ENCODE assay signal across 12 mouse cellular contexts in genomic region chr3:34008191-34008590, GRCm38 (mm10). TPM values are rescaled to one million over a fixed set of nuclear protein-coding genes. Genes with fewer than 3 reads are reported as not detected.
DNase-seq lines count a peak whose midpoint lies in the region; ATAC-seq and TF ChIP-seq lines count a peak whose summit lies in the region.
"Had no signal": no experiment of that assay in that cellular context is flagged by ENCODE, and none has a peak within 500 bp of the region (broad histone marks: within the 10 kb centered on the region; RNA-seq: fewer than 3 reads in every experiment).

No protein-coding gene starts in this region.

- H3K9ac ChIP-seq in heart, embryonic 13.5 days: no peak overlapping the region
- H3K9ac ChIP-seq in hindbrain, embryonic 13.5 days: no peak overlapping the region
- no peak overlapping the region for H3K9ac ChIP-seq in neural tube, embryonic 15.5 days (replicated peaks)
- H3K9ac ChIP-seq: forebrain, embryonic 15.5 days; hindbrain, embryonic 14.5 days had no signal

- H3K27ac ChIP-seq in heart, embryonic 13.5 days (replicated peaks): peak overlapping the region; percentile 66
- H3K27ac ChIP-seq in hindbrain, embryonic 13.5 days: no peak overlapping the region
- no peak overlapping the region for H3K27ac ChIP-seq in neural tube, embryonic 15.5 days (replicated peaks)
- H3K27ac ChIP-seq: forebrain, embryonic 15.5 days; hindbrain, embryonic 14.5 days had no signal

- no peak for TF ChIP-seq CTCF in E14TG2a.4 (conservative IDR thresholded peaks at IDR 0.05; ENCODE audit: low read length)

- H3K4me3 ChIP-seq in E14TG2a.4 (replicated peaks; ENCODE audit: low read length): peak overlapping the region; percentile 17
- no peak overlapping the region for H3K4me3 ChIP-seq in heart, embryonic 13.5 days
- H3K4me3 ChIP-seq in hindbrain, embryonic 13.5 days: no peak overlapping the region
- no peak overlapping the region for H3K4me3 ChIP-seq in neural tube, embryonic 15.5 days (replicated peaks)
- H3K4me3 ChIP-seq: forebrain, embryonic 15.5 days had no signal

- no peaks in the 10 kb centered on the region for H3K27me3 ChIP-seq in E14TG2a.4 (ENCODE audit: insufficient read depth, low read length)
- H3K27me3 ChIP-seq in heart, embryonic 13.5 days (replicated peaks): no peaks in the 10 kb centered on the region
- H3K27me3 ChIP-seq in hindbrain, embryonic 13.5 days: no peaks in the 10 kb centered on the region
- H3K27me3 ChIP-seq in neural tube, embryonic 15.5 days (replicated peaks): no peaks in the 10 kb centered on the region
- H3K27me3 ChIP-seq: forebrain, embryonic 15.5 days had no signal

- no peaks in the 10 kb centered on the region for H3K36me3 ChIP-seq in E14TG2a.4 (ENCODE audit: insufficient read depth, low read length)
- H3K36me3 ChIP-seq in heart, embryonic 13.5 days: no peaks in the 10 kb centered on the region
- no peaks in the 10 kb centered on the region for H3K36me3 ChIP-seq in hindbrain, embryonic 13.5 days
- H3K36me3 ChIP-seq in neural tube, embryonic 15.5 days: no peaks in the 10 kb centered on the region
- H3K36me3 ChIP-seq: forebrain, embryonic 15.5 days had no signal

- no peak overlapping the region for H3K4me2 ChIP-seq in heart, embryonic 13.5 days
- no peak overlapping the region for H3K4me2 ChIP-seq in hindbrain, embryonic 13.5 days
- no peak overlapping the region for H3K4me2 ChIP-seq in neural tube, embryonic 15.5 days
- H3K4me2 ChIP-seq: forebrain, embryonic 15.5 days; hindbrain, embryonic 14.5 days; liver, embryonic 11.5 days had no signal

- peaks cover 63% of the 10 kb centered on the region for H3K4me1 ChIP-seq in E14TG2a.4 (replicated peaks; ENCODE audit: low read depth, low read length)
- peaks cover 15% of the 10 kb centered on the region for H3K4me1 ChIP-seq in heart, embryonic 13.5 days
- H3K4me1 ChIP-seq in hindbrain, embryonic 13.5 days (replicated peaks): no peaks in the 10 kb centered on the region
- no peaks in the 10 kb centered on the region for H3K4me1 ChIP-seq in neural tube, embryonic 15.5 days
- H3K4me1 ChIP-seq: forebrain, embryonic 15.5 days had no signal

- H3K9me3 ChIP-seq in E14TG2a.4 (ENCODE audit: low read length): no peaks in the 10 kb centered on the region
- H3K9me3 ChIP-seq in heart, embryonic 13.5 days: no peaks in the 10 kb centered on the region
- no peaks in the 10 kb centered on the region for H3K9me3 ChIP-seq in hindbrain, embryonic 13.5 days
- no peaks in the 10 kb centered on the region for H3K9me3 ChIP-seq in neural tube, embryonic 15.5 days (replicated peaks)
- H3K9me3 ChIP-seq: forebrain, embryonic 15.5 days had no signal

- ATAC-seq in heart, embryonic 13.5 days (ENCODE audit: extremely low read depth, insufficient number of reproducible peaks, low FRiP score, low TSS enrichment): no peak
- no peak for ATAC-seq in hindbrain, embryonic 13.5 days (ENCODE audit: low FRiP score)
- ATAC-seq in neural tube, embryonic 15.5 days (ENCODE audit: low FRiP score): no peak
- ATAC-seq: forebrain, embryonic 15.5 days had no signal

- DNase-seq in cerebellum, postnatal 10 days: peak; percentile 13 to 26
- no peak for DNase-seq in cerebellum, adult 9-11 months
- peak; percentile 62 for DNase-seq in adrenal gland, postnatal 14 days
- no peak for DNase-seq in retina, embryonic 14.5 days (ENCODE audit: low spot score)
- DNase-seq: kidney, adult 2 months had no signal

- 35% methylated on average over 6 of the region's 6 CpGs for WGBS in heart, embryonic 13.5 days
- 78% methylated on average over 6 of the region's 6 CpGs for WGBS in hindbrain, embryonic 13.5 days
- 83% methylated on average over 6 of the region's 6 CpGs for WGBS in neural tube, embryonic 15.5 days

RNA-seq across cellular contexts. Expression of gene Fxr1, which starts 11.6 kb away (rescaled TPM):
- 110 and 115 TPM in 2 replicates for total RNA-seq in adrenal gland, postnatal 14 days (2021)
- polyA plus RNA-seq in heart, embryonic 13.5 days (2015; fragmentation: Nextera tagmentation; extraction: Ambion mirVana): 63.6 and 68.8 TPM in 2 replicates
- 42.4 and 44.7 TPM in 2 replicates for polyA plus RNA-seq in hindbrain, embryonic 13.5 days (2015; fragmentation: Nextera tagmentation; extraction: Ambion mirVana)
- polyA plus RNA-seq in neural tube, embryonic 15.5 days (2015; fragmentation: Nextera tagmentation; extraction: Ambion mirVana): 35.2 and 40.3 TPM in 2 replicates

Comparison
In these comparisons a context has a peak if more than half of its experiments do, and no peak if none do; other contexts are left out.
1. DNase-seq: peak in cerebellum, postnatal 10 days (2 of 2) and adrenal gland, postnatal 14 days (single experiment); none in cerebellum, adult 9-11 months (single experiment) and retina, embryonic 14.5 days (single experiment).